Mouse (Mus musculus) erythroid progenitor cell, adult 5-6 weeks (primary cell): ENCODE data around the gene Gm10382. TPM values are rescaled to one million over a fixed set of nuclear protein-coding genes. Genes with fewer than 3 reads are reported as not detected.
"Not testable (repeated sequence)": the region's sequence is repeated elsewhere in the genome, so short reads cannot be mapped to it uniquely, and the experiment has no call there.

Experiments
- ATAC-seq: replicated peaks from 2 replicates; pipeline ENCODE4 v1.8.0; 2016; ENCODE audit warnings: moderate number of reproducible peaks, mild to moderate bottlenecking, moderate TSS enrichment, inconsistent platforms; ENCODE audit not compliant: poor library complexity, low FRiP score, severe bottlenecking
- total RNA-seq, 2 experiments: library from RNA; stranded (forward) in 1 of 2; stranded (reverse) in 1 of 2; fragments of 150-400 nt in 1 of 2; fragments of 186-747, 209-891 nt in 1 of 2; gene quantifications; 2 replicates each; pipeline versions ENCODE4 v1.2.3 to v1.2.4; 2015 to 2017; ENCODE audit warnings: low replicate concordance in 2 of 2

Gm10382 gene
- total RNA-seq, 2 experiments from 2014 or later, result not detected

GRCm38 (mm10) chr5:125391609-125392008, 2.5 kb downstream of the Gm10382 start:
- no peak for ATAC-seq

- not testable (repeated sequence) for ATAC-seq
Measured at GRCm38 (mm10) chr5:125392176-125392575, 3.1 kb downstream of the Gm10382 start.

DNA sequence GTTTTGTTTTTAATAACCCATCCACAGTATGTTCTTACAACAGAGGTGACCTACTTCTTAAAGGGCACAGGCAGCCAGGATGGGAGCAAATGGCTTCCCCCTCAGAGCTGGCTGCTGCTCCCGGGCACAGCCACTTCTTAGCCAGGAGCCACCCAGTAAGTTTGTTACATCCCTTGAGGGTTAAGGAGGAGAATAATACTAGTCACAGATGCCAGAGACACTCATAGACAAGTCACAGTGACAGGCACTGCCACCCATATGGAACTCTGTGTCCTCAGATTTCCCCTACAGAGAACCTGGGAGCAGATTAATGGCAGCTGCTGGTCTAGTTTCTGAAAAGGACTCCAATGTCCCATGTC, 3.5 kb downstream of the Gm10382 start:
- peak; percentile 27 for ATAC-seq

DNA sequence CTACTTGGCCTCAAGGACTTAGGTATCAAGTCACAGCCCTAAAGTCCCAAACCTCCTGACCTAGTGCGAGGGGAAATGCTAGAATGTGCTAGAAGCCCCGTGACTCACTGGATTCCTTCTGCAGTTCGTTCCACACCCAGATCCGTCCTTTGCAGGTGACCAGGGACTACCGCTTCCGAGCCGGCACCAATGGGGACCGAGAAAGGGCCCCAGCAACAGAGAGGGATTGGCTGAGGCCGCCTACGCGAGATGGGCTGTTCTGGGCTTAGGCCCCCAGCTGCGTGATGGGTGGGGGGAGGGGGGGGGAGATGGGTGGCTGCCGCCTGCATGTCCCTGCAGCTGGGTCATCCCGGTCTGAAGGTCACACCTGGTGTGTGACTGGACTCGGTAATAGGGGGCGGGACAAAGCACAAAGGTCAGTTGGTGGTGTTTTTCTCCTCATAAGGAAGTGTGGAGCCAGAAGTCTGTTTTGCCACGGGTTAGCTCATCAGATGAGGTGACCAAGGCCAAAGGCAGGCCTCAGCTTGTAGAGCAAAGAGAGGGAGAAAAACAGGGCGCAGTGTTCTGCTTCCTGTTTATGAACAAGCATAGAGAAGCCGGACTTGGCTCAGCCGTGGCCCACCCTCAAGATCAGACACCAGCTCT, 4.0 kb downstream of the Gm10382 start:
- peak; percentile 81 for ATAC-seq

- peak; percentile 36; the same call in 1 of the 2 replicates for ATAC-seq
Measured at GRCm38 (mm10) chr5:125393622-125394603, 4.8 kb downstream of the Gm10382 start.

- ATAC-seq, result no peak
Measured at GRCm38 (mm10) chr5:125395008-125395407, 5.9 kb downstream of the Gm10382 start.

DNA sequence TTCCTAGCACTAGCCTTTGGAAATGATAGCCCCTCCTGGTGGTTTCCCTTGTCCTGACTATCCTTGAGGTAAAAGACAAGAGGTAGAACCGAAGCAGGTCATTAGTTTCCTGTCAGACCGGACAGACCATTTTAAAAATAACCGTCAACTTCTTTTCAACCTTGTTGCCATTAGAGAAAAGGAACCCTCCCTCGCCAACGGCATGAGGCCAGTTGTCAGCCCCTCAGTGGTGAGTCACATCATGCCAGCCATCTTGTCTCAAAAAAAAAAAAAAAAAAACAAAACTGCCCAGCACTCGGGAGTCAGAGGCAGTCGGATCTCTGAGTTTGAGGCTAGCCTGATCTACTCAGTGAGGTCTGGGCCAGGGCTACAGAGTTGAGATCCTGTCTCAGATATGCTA, 11.8 kb downstream of the Gm10382 start:
- ATAC-seq, result no peak

DNA sequence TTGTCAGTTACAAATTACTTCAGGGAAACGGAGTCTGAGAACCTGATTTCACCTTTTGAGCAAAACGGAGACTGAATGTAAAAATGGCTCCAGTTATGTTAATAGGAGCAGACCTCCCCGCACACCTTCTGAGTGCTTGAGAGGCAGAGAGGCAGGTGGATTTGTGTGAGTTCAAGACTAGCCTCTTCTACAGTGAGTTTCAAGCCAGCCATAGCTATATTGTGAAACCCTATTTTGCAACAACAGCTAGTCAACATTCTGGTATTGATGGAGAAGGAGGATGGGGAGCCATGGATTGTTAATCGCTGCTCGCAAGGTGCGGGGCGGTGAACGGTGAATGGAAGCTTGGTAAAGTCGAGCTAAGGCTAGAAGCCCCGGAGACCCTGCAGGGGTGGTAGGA, 13.4 kb downstream of the Gm10382 start:
- no peak for ATAC-seq

DNA sequence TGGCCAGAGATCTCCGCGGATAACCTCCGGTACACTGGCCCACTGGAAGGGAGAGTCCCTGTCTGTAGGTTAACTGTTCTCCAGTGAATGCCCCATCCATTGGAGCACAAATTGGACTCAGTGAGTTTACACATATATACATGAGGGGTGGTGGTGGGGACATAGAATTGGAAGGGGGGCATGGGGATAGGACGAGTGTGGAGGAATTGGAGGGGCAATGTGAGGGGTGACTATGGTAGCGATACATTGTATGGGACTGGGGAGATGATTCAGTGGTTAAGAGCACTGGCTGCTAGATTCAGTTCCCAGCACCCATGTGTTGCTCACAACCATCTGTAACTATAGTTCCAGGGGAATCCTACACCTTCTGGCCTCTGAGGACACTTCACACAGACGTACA, 13.9 kb downstream of the Gm10382 start:
- ATAC-seq, result no peak

DNA sequence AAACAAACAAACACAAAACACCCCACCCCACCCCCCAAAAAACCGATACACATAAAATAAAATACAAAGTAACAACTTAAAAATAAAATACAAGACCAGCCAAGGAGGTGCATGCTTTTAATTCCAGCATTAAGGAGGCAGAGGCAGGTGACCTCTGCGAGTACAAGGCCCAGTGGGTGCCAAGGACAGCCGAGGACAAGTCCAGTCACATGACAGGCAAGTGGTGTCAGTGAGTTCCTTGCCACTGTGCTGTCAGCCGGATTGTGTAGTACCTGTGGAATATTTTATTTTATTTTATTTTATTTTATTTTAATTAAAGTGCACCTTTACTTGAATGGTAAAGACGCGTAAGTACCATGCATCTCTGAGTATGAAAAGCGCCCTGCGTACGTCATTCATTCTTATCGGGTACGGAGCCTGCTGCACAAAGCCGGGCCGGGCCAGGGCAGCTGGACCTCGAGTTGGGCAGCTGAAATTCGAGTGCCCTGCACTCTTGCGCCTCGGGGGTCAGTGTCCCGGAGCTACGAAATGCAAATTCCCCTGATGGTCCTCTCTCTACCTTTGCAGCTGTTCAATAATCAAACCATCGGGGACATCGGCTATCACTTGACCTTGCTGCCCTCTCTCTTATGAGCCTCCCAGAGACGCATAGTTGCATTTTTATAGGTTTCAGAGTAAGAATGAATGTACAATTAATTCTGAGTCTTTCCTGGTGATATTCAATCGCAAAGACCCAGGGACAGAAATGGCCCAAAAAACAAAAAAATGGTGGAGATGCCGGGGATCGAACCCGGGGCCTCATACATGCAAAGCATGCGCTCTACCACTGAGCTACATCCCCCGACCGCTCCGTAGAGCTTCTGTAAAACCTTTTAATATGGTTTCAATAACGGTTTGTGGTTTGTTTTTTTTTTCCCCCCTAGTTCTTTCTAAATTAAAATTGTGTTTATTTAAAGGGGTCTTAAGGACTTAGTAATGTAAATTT, 14.7 kb downstream of the Gm10382 start:
- no peak for ATAC-seq

DNA sequence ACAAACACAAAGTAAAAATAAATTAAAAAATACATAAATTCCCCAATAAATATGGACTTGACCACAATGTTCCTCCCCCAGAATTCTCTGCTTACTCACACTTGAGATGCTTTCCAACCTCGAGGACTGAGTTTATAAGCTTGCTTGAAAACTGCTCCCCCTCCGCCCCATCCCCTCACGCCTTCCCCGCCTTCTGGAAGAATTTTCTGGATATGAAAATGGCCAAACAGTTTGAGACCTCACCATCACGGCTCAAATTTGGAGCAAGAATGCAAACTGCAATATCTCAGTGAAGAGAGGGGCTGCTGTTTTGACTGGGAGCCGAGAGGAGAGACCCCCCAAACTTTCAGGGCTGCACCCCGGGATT, 15.4 kb downstream of the Gm10382 start:
- no peak for ATAC-seq

GRCm38 (mm10) chr5:125404903-125405545, 15.9 kb downstream of the Gm10382 start:
- ATAC-seq, result peak; percentile 39

GRCm38 (mm10) chr5:125405546-125406248, 16.6 kb downstream of the Gm10382 start:
- peak; percentile 48 for ATAC-seq

DNA sequence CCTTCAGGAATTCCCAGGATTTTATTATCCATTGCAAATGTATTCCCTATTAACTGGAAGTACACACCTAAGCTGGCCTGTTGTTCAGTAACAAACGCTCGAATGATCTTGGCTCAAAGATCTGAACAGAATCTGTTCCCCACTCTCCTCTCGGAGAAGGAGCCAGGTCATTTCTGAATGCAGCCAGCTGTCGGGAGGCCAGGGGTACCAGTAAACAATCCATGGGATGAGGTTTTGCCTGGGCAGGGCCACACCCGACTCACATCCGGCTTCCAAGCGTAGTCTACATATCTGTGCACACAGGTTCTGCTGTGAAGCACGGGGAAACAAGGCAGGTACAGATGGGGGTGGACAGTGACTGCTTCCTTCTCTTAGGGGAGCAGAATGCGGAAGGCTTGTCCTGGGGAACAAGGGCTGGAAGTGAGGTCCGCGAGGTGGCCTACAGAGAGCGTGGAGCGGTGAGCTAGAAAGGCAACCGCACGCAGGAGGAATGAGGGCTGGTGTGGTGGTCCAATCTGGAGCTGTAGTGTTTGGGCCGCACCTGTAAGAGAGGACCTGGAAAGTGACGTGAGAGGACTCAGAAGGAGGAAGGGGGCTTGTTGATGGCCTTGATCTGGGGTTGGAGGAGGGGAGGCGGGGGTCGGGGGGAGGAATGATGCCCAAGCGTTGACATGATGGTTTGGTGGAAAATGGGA, 17.3 kb downstream of the Gm10382 start:
- ATAC-seq, result peak; percentile 58

- ATAC-seq, result no peak
Measured at GRCm38 (mm10) chr5:125407020-125407830, 18.1 kb downstream of the Gm10382 start.

- ATAC-seq, result no peak
Measured at GRCm38 (mm10) chr5:125407910-125408575, 18.9 kb downstream of the Gm10382 start.

DNA sequence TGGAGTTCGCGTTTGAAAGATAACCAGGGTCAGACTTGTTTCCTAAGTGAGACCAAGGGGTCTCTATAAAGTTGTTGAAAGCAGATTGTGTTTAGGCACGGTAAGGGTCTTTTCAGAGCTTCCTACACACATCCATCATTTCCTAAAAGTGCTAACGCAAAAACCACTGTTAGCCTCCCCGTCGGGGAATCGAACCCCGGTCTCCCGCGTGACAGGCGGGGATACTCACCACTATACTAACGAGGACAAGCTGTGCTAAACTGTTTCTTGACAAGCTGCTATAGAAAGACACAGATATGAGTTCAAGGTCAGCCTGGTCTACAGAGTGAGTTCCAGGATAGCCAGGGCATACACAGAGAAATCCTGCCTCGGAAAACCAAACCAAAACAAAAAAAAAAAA, 19.7 kb downstream of the Gm10382 start:
- 0 out of 2 replicates have a peak, but pooled peaks have one; percentile 20 for ATAC-seq
